In genomic region chr16:18896429-18896828, GRCm38 (mm10) we compare ENCODE assay signal across 1 mouse cellular context.
A peak's percentile ranks its signal among the peaks of the same experiment; 100 is the strongest.
TF ChIP-seq lines count a peak whose summit lies in the region.

No protein-coding gene starts in this region.

TF ChIP-seq in MEL, 35 proteins besides CTCF, POLR2A, EP300 and RAD21 (continued from another document):
- no peak for TF ChIP-seq RCOR1 (IDR thresholded peaks at IDR 0.05; ENCODE audit: low read depth, low read length)
- no peak for TF ChIP-seq MEF2A (IDR thresholded peaks at IDR 0.05; ENCODE audit: extremely low read depth, insufficient replicate concordance, low read depth, low read length, poor library complexity, severe bottlenecking)
- TF ChIP-seq MYB (IDR thresholded peaks at IDR 0.05; ENCODE audit: low read depth, low read length) = no peak
- TF ChIP-seq ZKSCAN1 (IDR thresholded peaks at IDR 0.05; ENCODE audit: low read depth, low read length) = no peak
- no peak for TF ChIP-seq SMC3 (IDR thresholded peaks at IDR 0.05; ENCODE audit: low read depth, low read length)
- TF ChIP-seq GABPA (IDR thresholded peaks at IDR 0.05; ENCODE audit: low read depth, low read length) = no peak
- no peak for TF ChIP-seq NELFE (IDR thresholded peaks at IDR 0.05; ENCODE audit: low read depth, low read length)
- TF ChIP-seq POLR2AphosphoS2 (IDR thresholded peaks at IDR 0.05; ENCODE audit: low read length) = no peak
- no peak for TF ChIP-seq MAX (IDR thresholded peaks at IDR 0.05; ENCODE audit: low read length)
- TF ChIP-seq USF2 (IDR thresholded peaks at IDR 0.05; ENCODE audit: borderline replicate concordance in 1 of 2, insufficient read depth in 1 of 2, low read depth in 1 of 2, low read length in 2 of 2) = no peak
- no peak for TF ChIP-seq MYC (IDR thresholded peaks at IDR 0.05; ENCODE audit: low read depth, low read length)
- TF ChIP-seq MAZ (IDR thresholded peaks at IDR 0.05; ENCODE audit: low read depth, low read length) = no peak
- no peak for TF ChIP-seq HCFC1 (IDR thresholded peaks at IDR 0.05; ENCODE audit: low read depth, low read length)
- no peak for TF ChIP-seq CHD1 (IDR thresholded peaks at IDR 0.05; ENCODE audit: low read depth, low read length)
- peak; percentile 58 for TF ChIP-seq ETS1 (IDR thresholded peaks at IDR 0.05; ENCODE audit: low read depth, low read length)
- TF ChIP-seq NRF1 (IDR thresholded peaks at IDR 0.05; ENCODE audit: insufficient read depth, low read depth, low read length, poor library complexity, severe bottlenecking) = no peak
- TF ChIP-seq ZMIZ1 (IDR thresholded peaks at IDR 0.05; ENCODE audit: low read depth, low read length) = no peak
- TF ChIP-seq JUND (IDR thresholded peaks at IDR 0.05; ENCODE audit: low read depth, low read length) = no peak
- TF ChIP-seq USF1 (IDR thresholded peaks at IDR 0.05; ENCODE audit: low read depth, low read length) = no peak
- peak; percentile 47 for TF ChIP-seq TAL1 (IDR thresholded peaks at IDR 0.05; ENCODE audit: low read length)
- no peak for TF ChIP-seq BHLHE40 (IDR thresholded peaks at IDR 0.05; ENCODE audit: borderline replicate concordance, low read depth, low read length)
